Mouse (Mus musculus) thymus, adult 2 months (tissue): ENCODE data around the gene Sf3b5.

ENCODE experiments used
- CTCF ChIP-seq: fragments of 200-500 bp; IDR thresholded peaks from 2 replicates; pipeline ENCODE4 v1.5.1; 2012; ENCODE audit warnings: mild to moderate bottlenecking, control low read depth, low read length, moderate library complexity, borderline replicate concordance; ENCODE audit not compliant: control insufficient read depth, poor library complexity, insufficient read depth; ENCODE audit errors: extremely low read depth
- POLR2A ChIP-seq: fragments of 200-500 bp; IDR thresholded peaks from 2 replicates; pipeline ENCODE4 v1.6.1; 2012; ENCODE audit warnings: mild to moderate bottlenecking, low read length, control low read depth, moderate library complexity; ENCODE audit not compliant: control insufficient read depth, poor library complexity, insufficient read depth; ENCODE audit errors: extremely low read depth

GRCm38 (mm10) chr10:12985028-12985427 is 20.1 kb upstream of the Sf3b5 start:
- no peak for TF ChIP-seq CTCF
- TF ChIP-seq POLR2A, result no peak
